17 mouse cellular contexts compared by ENCODE assay signal in genomic region chr4:136096446-136097113, GRCm38 (mm10).
"Had no signal": no experiment of that assay in that cellular context is flagged by ENCODE, and none has a peak within 500 bp of the region (broad histone marks: within the 10 kb centered on the region; RNA-seq: fewer than 3 reads in every experiment).

No protein-coding gene starts in this region.

- H3K27me3 ChIP-seq: limb, embryonic 12.5 days; lung, embryonic 15.5 days; neural tube, embryonic 15.5 days had no signal

- H3K4me1 ChIP-seq: limb, embryonic 12.5 days; megakaryocyte, embryonic 14.5 days; neural tube, embryonic 15.5 days had no signal

- H3K36me3 ChIP-seq: limb, embryonic 12.5 days; liver, embryonic 13.5 days; lung, embryonic 15.5 days; midbrain, embryonic 12.5 days; neural tube, embryonic 15.5 days had no signal

- H3K9me3 ChIP-seq: liver, embryonic 13.5 days; lung, embryonic 15.5 days; neural tube, embryonic 15.5 days had no signal

- ATAC-seq: intestine, postnatal 0 days had no signal

- H3K4me3 ChIP-seq: limb, embryonic 12.5 days; liver, embryonic 13.5 days; lung, embryonic 15.5 days; megakaryocyte, embryonic 14.5 days; midbrain, embryonic 12.5 days; neural tube, embryonic 15.5 days had no signal

- H3K27ac ChIP-seq: limb, embryonic 12.5 days; liver, embryonic 13.5 days; lung, embryonic 15.5 days; macrophage; midbrain, embryonic 12.5 days had no signal

- H3K4me2 ChIP-seq: limb, embryonic 12.5 days; liver, embryonic 13.5 days; lung, embryonic 15.5 days; midbrain, embryonic 12.5 days; neural tube, embryonic 15.5 days had no signal

- H3K9ac ChIP-seq: limb, embryonic 12.5 days; liver, embryonic 13.5 days; liver, postnatal 0 days; lung, embryonic 15.5 days; midbrain, embryonic 12.5 days; neural tube, embryonic 15.5 days had no signal

- DNase-seq: kidney, adult 8-10 months; kidney, postnatal 25 days; layer of hippocampus, adult 9-11 months; layer of hippocampus, postnatal 36 days; liver; liver, embryonic 13.5 days; liver, postnatal 0 days; lung, postnatal 14 days; right cerebral cortex, adult 18-20 months; right cerebral cortex, postnatal 25 days had no signal
